Mouse (Mus musculus) embryonic facial prominence, embryonic 15.5 days (tissue): ENCODE data around the gene Btbd19. TPM values are rescaled to one million over a fixed set of nuclear protein-coding genes. Genes with fewer than 3 reads are reported as not detected.

Source experiments
- ATAC-seq: fragments of 200-750 bp; cut with Nextera tagmentation; 2 replicates; pipeline ENCODE4 v1.8.0; 2017; ENCODE audit warnings: low read depth, moderate TSS enrichment; ENCODE audit not compliant: insufficient number of reproducible peaks, low FRiP score, low TSS enrichment
- H3K27ac ChIP-seq: fragments of 300-500 bp; sonication (generic); replicated peaks from 2 replicates; pipeline ENCODE4 v1.5.1; 2015; ENCODE audit warnings: mild to moderate bottlenecking, inconsistent platforms
- H3K27me3 ChIP-seq: fragments of 300-500 bp; sonication (generic); 2 replicates; pipeline ENCODE4 v1.6.1; 2015; ENCODE audit warnings: inconsistent platforms
- H3K36me3 ChIP-seq: fragments of 300-500 bp; sonication (generic); 2 replicates; pipeline ENCODE4 v1.6.1; 2015; ENCODE audit warnings: mild to moderate bottlenecking, inconsistent platforms
- H3K4me1 ChIP-seq: fragments of 300-500 bp; sonication (generic); 2 replicates; pipeline ENCODE4 v1.6.1; 2015; ENCODE audit warnings: inconsistent platforms
- H3K4me2 ChIP-seq: fragments of 300-500 bp; sonication (generic); replicated peaks from 2 replicates; pipeline ENCODE4 v1.6.1; 2015; ENCODE audit warnings: mild to moderate bottlenecking, inconsistent platforms
- H3K4me3 ChIP-seq: fragments of 300-500 bp; sonication (generic); replicated peaks from 2 replicates; pipeline ENCODE4 v1.5.1; 2015; ENCODE audit warnings: mild to moderate bottlenecking, inconsistent platforms
- H3K9ac ChIP-seq: fragments of 300-500 bp; sonication (generic); 2 replicates; pipeline ENCODE4 v1.6.1; 2015; ENCODE audit warnings: inconsistent platforms
- H3K9me3 ChIP-seq: fragments of 300-500 bp; sonication (generic); replicated peaks from 2 replicates; pipeline ENCODE4 v1.6.1; 2016; ENCODE audit warnings: inconsistent platforms
- WGBS: fragments of 180-500 bp; shearing (Covaris S2); methylation state at CpG from one replicate; pipeline ENCODE4 v1.1.7; 2015; 5-methylcytosine and 5-hydroxymethylcytosine counted together
- polyA plus RNA-seq: library from polyadenylated mRNA; unstranded; fragments of >200 nt; fragmentation: Nextera tagmentation; extraction: Ambion mirVana; gene quantifications from 2 replicates; pipeline ENCODE4 v1.2.1, GENCODE M21; 2015

Gene Btbd19
- polyA plus RNA-seq, 1 experiment from 2014 or later, result 13.2 TPM

DNA sequence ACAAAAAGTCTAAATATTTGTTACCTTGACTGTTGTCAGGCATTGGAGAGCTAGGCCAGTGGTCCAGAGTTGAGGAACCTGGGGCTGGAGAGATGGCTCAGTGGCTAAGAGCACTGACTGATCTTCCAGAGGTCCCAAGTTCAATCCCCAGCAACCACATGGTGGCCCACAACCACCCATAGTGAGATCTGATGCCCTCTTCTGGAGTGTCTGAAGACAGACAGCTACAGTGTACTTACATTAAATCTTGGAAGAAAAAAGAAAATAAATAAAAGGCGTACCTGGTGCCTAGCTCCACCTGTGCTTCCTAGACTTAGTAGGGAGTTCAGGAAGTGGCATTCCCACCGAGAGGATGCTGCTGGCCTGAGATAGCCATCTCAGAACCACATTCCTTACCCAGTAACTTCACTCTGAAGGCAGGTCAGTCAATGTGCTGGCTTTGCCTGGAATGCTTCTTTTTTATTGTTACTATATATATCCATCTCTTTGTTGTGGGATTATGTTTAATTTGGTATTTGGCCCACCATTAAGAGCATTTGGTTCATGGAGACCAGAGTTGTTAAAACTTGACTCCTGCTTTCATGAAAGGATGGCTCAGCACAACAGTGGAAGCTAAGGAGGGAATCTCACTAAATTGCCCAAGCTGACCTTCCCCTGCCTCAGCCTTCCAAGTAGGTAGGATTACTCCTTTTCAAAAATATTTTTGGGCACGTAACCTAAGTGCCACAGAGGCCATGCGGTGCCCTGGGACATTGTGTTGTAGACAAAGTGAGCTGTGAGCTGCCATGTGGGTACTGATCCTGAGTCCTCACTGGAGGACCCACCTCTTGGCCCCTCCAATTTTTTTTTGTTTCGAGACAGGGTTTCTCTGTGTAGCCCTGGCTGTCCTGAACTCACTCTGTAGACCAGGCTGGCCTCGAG, 24.0 kb upstream of the Btbd19 start:
- ATAC-seq, result no peak
- H3K4me3 ChIP-seq, result no peak overlapping the region
- H3K4me1 ChIP-seq, result peaks cover 17% of the 10 kb centered on the region
- no peaks in the 10 kb centered on the region for H3K9me3 ChIP-seq
- 70% methylated on average over 6 of the region's 6 CpGs for WGBS
- H3K9ac ChIP-seq, result no peak overlapping the region
- no peak overlapping the region for H3K4me2 ChIP-seq
- 0 out of 2 replicates have a peak overlapping the region, but pooled peaks have one; percentile 7 for H3K27ac ChIP-seq
- peaks cover 55% of the 10 kb centered on the region for H3K36me3 ChIP-seq
- no peaks in the 10 kb centered on the region for H3K27me3 ChIP-seq

DNA sequence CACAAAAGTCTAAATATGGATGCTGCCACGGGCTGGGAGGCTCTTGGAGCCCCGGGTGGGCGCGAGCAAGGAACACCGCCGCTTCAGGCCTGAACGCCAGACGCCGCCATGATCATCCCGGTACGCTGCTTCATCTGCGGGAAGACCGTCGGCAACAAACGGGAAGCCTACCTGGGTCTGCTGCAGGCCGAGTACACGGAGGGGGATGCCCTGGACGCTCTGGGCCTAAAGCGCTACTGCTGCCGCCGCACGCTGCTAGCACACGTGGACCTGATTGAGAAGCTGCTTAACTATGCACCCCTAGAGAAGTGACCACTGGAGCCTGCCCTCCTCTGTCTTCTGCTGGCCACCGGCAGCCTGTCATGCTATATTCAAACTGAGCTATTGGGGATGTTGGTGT, 23.3 kb upstream of the Btbd19 start:
- Histone ChIP-seq H3K36me3 (peaks cover 50% of the 10 kb centered on the region), H3K9ac (no peak overlapping the region), H3K4me2 (no peak overlapping the region), H3K27me3 (no peaks in the 10 kb centered on the region), H3K4me1 (peaks cover 10% of the 10 kb centered on the region), H3K4me3 (no peak overlapping the region), H3K27ac (peak overlapping the region; percentile 34; the same call in 1 of the 2 replicates), H3K9me3 (no peaks in the 10 kb centered on the region)
- 64% methylated on average over 24 of the region's 24 CpGs for WGBS
- ATAC-seq, result no peak

DNA sequence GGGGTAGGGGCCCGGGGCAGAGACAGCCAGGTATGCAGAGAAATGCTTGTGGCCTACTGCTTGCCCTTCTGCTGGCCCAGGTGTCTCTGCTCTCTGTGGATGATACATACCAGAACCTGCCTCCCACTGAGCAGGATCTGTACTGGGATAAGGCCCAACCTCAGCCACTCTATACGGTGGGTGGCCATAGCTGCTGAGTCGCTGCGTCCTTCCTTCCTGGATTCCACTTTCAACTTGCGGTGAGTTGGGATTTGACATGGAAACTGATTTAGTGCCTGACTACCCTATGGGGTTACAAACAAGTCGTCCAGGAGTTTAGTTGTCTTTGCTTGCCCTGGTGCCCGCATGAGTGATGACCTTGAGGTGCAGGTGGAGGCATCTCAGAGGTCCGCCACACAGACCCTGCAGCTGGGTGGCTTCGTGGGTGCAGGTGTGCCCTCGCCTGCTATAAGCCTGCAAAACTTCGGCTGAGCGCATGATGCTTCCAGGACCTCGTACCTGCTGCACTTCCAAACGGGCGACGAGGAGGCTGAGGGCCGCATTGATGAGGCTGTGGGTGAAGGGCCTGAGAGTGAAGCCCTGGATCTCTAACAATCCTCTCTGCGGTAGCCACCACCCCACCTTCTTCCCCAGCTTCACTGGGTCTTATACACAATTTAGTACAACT, 22.7 kb upstream of the Btbd19 start:
- Histone ChIP-seq H3K36me3 (peaks cover 43% of the 10 kb centered on the region), H3K27me3 (no peaks in the 10 kb centered on the region), H3K4me1 (peaks cover 5% of the 10 kb centered on the region), H3K4me3 (no peak overlapping the region), H3K9me3 (no peaks in the 10 kb centered on the region), H3K4me2 (no peak overlapping the region), H3K27ac (0 out of 2 replicates have a peak overlapping the region, but pooled peaks have one; percentile 34), H3K9ac (no peak overlapping the region)
- WGBS, result 81% methylated on average over 18 of the region's 18 CpGs
- no peak for ATAC-seq

DNA sequence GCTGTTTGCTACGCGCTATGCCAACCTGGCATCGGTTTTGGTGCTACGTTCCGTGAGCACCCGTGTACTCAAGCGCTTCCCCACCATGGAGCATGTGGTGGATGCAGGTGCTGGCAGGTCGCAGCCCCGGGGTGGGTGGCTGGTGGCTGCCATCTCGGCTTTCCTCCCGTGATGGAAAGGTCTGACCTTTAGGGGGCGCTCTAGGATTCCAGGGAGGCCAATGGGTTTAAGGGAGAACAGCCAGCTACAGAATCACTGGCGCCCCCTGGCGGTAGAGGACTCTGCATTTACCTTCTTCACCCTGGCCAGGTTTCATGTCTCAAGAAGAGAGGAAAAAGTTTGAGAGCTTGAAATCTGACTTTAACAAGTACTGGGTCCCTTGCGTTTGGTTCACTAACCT, 20.7 kb upstream of the Btbd19 start:
- H3K27me3 ChIP-seq, result no peaks in the 10 kb centered on the region
- ATAC-seq, result no peak

DNA sequence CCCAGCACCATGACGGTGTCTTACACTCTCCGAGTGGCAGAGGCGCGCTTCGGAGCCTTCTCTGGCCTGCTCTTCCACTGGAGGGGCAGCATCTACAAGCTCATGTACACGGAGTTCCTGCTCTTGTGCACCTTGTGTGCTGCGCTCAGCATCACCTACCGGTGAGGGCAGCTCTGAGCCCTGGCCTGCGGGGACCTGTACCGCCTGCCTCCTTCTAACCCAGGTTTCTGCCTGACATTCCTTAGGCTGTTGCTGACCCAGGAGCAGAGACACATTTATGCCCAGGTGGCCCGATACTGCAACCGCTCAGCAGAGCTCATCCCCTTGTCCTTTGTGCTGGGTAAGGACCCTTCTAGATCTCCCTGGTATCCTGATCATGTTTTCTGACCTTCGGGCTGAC, 19.7 kb upstream of the Btbd19 start:
- H3K4me3 ChIP-seq, result no peak overlapping the region
- WGBS, result 86% methylated on average over 13 of the region's 13 CpGs
- no peak overlapping the region for H3K9ac ChIP-seq
- H3K9me3 ChIP-seq, result no peaks in the 10 kb centered on the region
- ATAC-seq, result no peak
- H3K27ac ChIP-seq, result no peak overlapping the region
- H3K4me1 ChIP-seq, result no peaks in the 10 kb centered on the region
- H3K36me3 ChIP-seq, result peaks cover 16% of the 10 kb centered on the region
- no peaks in the 10 kb centered on the region for H3K27me3 ChIP-seq
- H3K4me2 ChIP-seq, result no peak overlapping the region

More for the DNA sequence above, 20.7 kb upstream of the Btbd19 start:
- 31% methylated on average over 15 of the region's 15 CpGs for WGBS
- Histone ChIP-seq H3K4me1 (no peaks in the 10 kb centered on the region), H3K36me3 (peaks cover 26% of the 10 kb centered on the region), H3K4me2 (no peak overlapping the region), H3K27ac (no peak overlapping the region), H3K9ac (no peak overlapping the region), H3K9me3 (no peaks in the 10 kb centered on the region), H3K4me3 (no peak overlapping the region)

DNA sequence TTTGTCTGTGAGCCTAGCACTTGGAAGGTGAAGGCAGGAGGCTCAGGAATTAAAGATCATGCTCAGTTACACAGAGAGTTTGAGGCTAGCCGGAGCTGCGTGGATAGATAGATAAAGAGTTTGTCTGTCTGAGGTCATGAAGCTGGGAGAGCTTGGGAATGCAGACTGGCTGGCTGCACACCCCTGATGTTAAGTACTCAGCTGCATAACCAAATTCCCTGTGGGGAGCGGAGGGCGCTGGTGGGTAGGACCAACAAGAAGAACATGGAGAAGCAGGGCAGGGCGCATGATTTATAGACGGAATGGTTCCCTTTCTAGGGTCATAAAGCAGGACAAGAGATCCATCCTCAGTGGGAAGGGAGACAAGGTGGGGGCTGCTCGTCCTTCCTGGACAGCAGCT, 17.5 kb upstream of the Btbd19 start:
- WGBS, result 52% methylated on average over 7 of the region's 7 CpGs
- H3K9ac ChIP-seq, result no peak overlapping the region
- no peak overlapping the region for H3K4me2 ChIP-seq
- no peaks in the 10 kb centered on the region for H3K27me3 ChIP-seq
- H3K9me3 ChIP-seq, result no peaks in the 10 kb centered on the region
- H3K4me3 ChIP-seq, result no peak overlapping the region
- H3K27ac ChIP-seq, result no peak overlapping the region
- no peak for ATAC-seq
- H3K36me3 ChIP-seq, result no peaks in the 10 kb centered on the region
- H3K4me1 ChIP-seq, result no peaks in the 10 kb centered on the region

DNA sequence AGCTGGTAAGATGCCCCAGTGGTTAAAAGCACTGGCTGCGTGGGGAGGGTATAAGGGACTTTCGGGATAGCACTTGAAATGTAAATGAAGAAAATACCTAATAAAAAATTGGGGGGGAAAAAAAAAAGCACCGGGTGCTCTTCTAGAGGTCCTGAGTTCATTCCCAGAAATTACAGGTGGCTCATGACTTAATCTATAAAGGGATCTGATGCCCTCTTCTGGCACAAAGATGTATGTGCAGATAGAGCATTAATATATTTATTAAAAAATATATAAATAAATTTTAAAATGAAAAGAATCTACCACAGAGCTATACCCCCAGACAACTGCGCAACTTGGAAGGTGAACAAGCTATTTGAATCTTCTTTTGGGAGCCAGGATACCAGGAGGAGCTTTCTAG, 15.1 kb upstream of the Btbd19 start:
- H3K4me1 ChIP-seq, result no peaks in the 10 kb centered on the region
- H3K9ac ChIP-seq, result no peak overlapping the region
- ATAC-seq, result no peak
- no peak overlapping the region for H3K4me3 ChIP-seq
- 22% methylated on average over 4 of the region's 4 CpGs for WGBS
- H3K9me3 ChIP-seq, result no peaks in the 10 kb centered on the region
- no peaks in the 10 kb centered on the region for H3K27me3 ChIP-seq
- H3K4me2 ChIP-seq, result no peak overlapping the region
- no peak overlapping the region for H3K27ac ChIP-seq
- H3K36me3 ChIP-seq, result no peaks in the 10 kb centered on the region

DNA sequence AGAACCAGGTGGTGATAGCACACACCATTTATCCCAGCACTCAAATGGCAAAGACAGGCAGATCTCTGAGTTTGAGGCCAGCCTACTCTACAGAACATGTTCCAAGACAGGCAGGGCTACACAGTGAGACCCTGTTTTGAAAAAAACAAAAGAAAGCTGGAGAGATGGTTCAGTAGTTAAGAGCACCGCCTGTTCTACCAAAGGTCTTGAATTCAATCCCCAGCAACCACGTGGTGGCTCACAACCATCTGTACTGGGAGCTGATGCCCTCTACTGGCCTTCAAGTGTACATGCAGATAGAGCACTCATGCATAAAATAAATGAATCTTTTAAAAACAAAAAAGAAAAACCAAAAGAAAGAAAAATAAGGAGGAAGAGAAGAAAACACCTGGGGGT, 13.7 kb upstream of the Btbd19 start:
- no peaks in the 10 kb centered on the region for H3K36me3 ChIP-seq
- 5% methylated on average over 2 of the region's 2 CpGs for WGBS

DNA sequence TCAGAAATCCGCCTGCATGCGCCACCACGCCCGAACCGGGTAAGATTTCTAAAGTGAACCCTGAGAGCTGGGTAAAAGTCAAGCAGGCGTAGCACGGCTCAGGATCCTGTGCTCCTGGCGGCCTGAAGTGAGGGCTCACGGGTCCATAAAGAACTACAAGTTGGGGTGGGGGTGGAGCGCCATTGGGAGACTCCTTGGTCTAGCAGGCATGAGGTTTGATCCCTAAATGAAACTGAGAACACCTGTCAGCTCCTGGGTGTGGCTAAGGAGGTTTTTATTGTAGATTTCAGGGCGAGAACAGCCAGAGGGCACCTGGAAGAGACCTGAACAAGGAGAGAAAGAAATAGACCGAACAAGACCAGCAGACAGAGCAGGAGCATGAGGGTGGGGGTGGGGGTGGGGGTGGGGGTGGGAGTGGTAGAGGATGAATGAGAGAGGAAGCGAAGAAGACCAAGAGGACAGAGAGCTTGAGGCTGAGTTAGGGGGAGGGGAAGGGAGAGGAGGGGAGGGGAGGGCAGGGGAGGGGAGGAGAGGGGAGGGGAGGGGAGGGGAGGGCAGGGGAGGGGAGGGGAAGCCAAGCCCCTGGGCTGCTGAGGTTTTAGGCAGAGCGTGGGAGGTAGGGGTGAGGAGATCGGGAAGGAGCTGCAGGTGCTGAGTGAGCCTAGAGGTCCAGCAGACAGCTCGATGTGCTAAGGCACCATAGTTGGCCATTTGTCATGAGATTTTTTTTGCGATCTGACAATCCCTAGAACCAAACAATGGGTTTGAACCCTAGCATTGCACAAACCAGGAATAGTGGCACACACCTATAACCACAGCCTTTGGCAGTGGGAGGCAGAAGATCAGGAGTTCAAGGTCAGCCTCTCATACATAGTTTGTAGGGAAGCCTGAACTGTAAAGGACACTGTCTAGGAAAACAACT, 13.0 kb upstream of the Btbd19 start:
- no peaks in the 10 kb centered on the region for H3K27me3 ChIP-seq
- H3K4me3 ChIP-seq, result no peak overlapping the region
- no peak overlapping the region for H3K27ac ChIP-seq
- H3K36me3 ChIP-seq, result no peaks in the 10 kb centered on the region
- no peak for ATAC-seq
- H3K9ac ChIP-seq, result no peak overlapping the region
- peaks cover 7% of the 10 kb centered on the region for H3K4me1 ChIP-seq
- 58% methylated on average over 16 of the region's 17 CpGs for WGBS
- no peaks in the 10 kb centered on the region for H3K9me3 ChIP-seq
- no peak overlapping the region for H3K4me2 ChIP-seq

More for the DNA sequence above, 13.7 kb upstream of the Btbd19 start:
- Histone ChIP-seq H3K4me1 (peaks cover 4% of the 10 kb centered on the region), H3K27ac (no peak overlapping the region), H3K9me3 (no peaks in the 10 kb centered on the region), H3K4me3 (no peak overlapping the region), H3K4me2 (no peak overlapping the region), H3K9ac (no peak overlapping the region), H3K27me3 (no peaks in the 10 kb centered on the region)
- ATAC-seq, result no peak

DNA sequence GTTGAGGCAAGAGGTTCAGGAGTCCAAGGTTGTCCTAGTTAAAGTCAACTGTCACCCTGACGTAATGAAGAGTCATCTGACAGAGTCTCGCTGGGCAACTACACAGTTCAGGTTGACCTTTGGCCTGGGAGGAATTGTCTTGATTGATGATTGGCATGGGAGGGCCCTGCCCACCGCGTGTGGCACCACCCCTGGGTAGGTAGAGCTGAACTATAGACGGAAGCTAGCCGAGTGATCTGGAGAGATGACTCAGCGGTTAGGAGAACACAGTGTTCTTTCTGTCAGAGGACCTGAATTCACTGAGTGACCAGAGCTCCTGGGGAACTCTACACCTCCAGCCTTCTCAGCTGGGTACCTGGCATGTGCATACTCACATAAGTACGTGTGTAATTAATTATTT, 10.5 kb upstream of the Btbd19 start:
- no peak overlapping the region for H3K27ac ChIP-seq
- ATAC-seq, result no peak
- WGBS, result 19% methylated on average over 8 of the region's 8 CpGs
- peaks cover 23% of the 10 kb centered on the region for H3K4me1 ChIP-seq
- H3K4me2 ChIP-seq, result no peak overlapping the region
- peaks cover 15% of the 10 kb centered on the region for H3K27me3 ChIP-seq
- H3K9me3 ChIP-seq, result no peaks in the 10 kb centered on the region
- H3K4me3 ChIP-seq, result no peak overlapping the region
- no peaks in the 10 kb centered on the region for H3K36me3 ChIP-seq
- no peak overlapping the region for H3K9ac ChIP-seq

DNA sequence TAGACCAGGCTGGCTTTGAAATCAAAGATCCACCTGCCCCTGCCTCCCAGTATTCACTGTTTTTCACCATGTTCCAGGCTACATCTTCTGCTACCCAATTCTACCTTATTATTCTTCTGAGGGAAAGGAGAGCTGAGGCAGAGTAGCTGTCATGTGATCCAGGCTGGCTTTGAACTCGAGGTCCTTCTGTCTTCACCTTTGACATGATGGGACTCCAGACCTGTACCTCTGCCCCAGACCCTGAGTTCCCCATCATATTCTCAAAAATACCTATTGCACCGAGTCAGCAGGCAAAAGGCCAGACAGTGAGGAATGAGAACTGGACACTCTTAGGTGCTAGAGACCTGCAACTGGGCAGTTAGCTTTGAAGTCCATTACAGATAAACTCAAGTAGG, 9.1 kb upstream of the Btbd19 start:
- no peak overlapping the region for H3K9ac ChIP-seq
- 24% methylated on average over 2 of the region's 2 CpGs for WGBS
- peaks cover 5% of the 10 kb centered on the region; the same call in 1 of the 2 replicates for H3K36me3 ChIP-seq
- no peak overlapping the region for H3K4me3 ChIP-seq
- ATAC-seq, result no peak
- no peak overlapping the region for H3K27ac ChIP-seq
- peaks cover 15% of the 10 kb centered on the region for H3K27me3 ChIP-seq
- H3K9me3 ChIP-seq, result no peaks in the 10 kb centered on the region
- peak overlapping the region; percentile 96; the same call in 1 of the 2 replicates for H3K4me2 ChIP-seq
- peaks cover 23% of the 10 kb centered on the region for H3K4me1 ChIP-seq
